Mouse (Mus musculus): Measurements from ENCODE around the gene Rora.
A peak's percentile ranks its signal among the peaks of the same experiment; 100 is the strongest.

Rora gene

GRCm38 (mm10) chr9:69213796-69214195, 560.2 kb downstream of the Rora start:
- no peak for DNase-seq (ENCODE audit: low read depth, low spot score)

GRCm38 (mm10) chr9:69224841-69225240, 571.3 kb downstream of the Rora start:
- peak; percentile 75 for DNase-seq (ENCODE audit: low read depth, low spot score)

- no peak for DNase-seq (ENCODE audit: low read depth, low spot score)
Observed at GRCm38 (mm10) chr9:69226424-69226823, 572.8 kb downstream of the Rora start.

- DNase-seq (ENCODE audit: low read depth, low spot score) = no peak
Observed at GRCm38 (mm10) chr9:69227806-69228205, 574.2 kb downstream of the Rora start.

- DNase-seq (ENCODE audit: low read depth, low spot score) = no peak
Observed at GRCm38 (mm10) chr9:69229935-69230334, 576.3 kb downstream of the Rora start.

- no peak for DNase-seq (ENCODE audit: low read depth, low spot score)
Observed at GRCm38 (mm10) chr9:69234526-69234925, 580.9 kb downstream of the Rora start.

GRCm38 (mm10) chr9:69237316-69237715, 583.7 kb downstream of the Rora start:
- DNase-seq (ENCODE audit: low read depth, low spot score) = no peak

GRCm38 (mm10) chr9:69242538-69242937, 589.0 kb downstream of the Rora start:
- no peak for DNase-seq (ENCODE audit: low read depth, low spot score)

- DNase-seq (ENCODE audit: low read depth, low spot score) = no peak
Observed at GRCm38 (mm10) chr9:69243626-69244025, 590.0 kb downstream of the Rora start.

GRCm38 (mm10) chr9:69246225-69246624, 592.6 kb downstream of the Rora start:
- DNase-seq (ENCODE audit: low read depth, low spot score) = no peak

- DNase-seq (ENCODE audit: low read depth, low spot score) = no peak
Observed at GRCm38 (mm10) chr9:69249586-69249985, 596.0 kb downstream of the Rora start.

GRCm38 (mm10) chr9:69250326-69250725, 596.7 kb downstream of the Rora start:
- DNase-seq (ENCODE audit: low read depth, low spot score) = no peak

GRCm38 (mm10) chr9:69258506-69258905, 604.9 kb downstream of the Rora start:
- DNase-seq (ENCODE audit: low read depth, low spot score) = peak; percentile 28

- DNase-seq (ENCODE audit: low read depth, low spot score) = peak; percentile 39
Observed at GRCm38 (mm10) chr9:69259382-69259781, 605.8 kb downstream of the Rora start.

- no peak for DNase-seq (ENCODE audit: low read depth, low spot score)
Observed at GRCm38 (mm10) chr9:69265151-69265550, 611.6 kb downstream of the Rora start.

- DNase-seq (ENCODE audit: low read depth, low spot score) = no peak
Observed at GRCm38 (mm10) chr9:69270374-69270773, 616.8 kb downstream of the Rora start.

- DNase-seq (ENCODE audit: low read depth, low spot score) = no peak
Observed at GRCm38 (mm10) chr9:69270931-69271330, 617.3 kb downstream of the Rora start.

- no peak for DNase-seq (ENCODE audit: low read depth, low spot score)
Observed at GRCm38 (mm10) chr9:69272884-69273283, 619.3 kb downstream of the Rora start.

- no peak for DNase-seq (ENCODE audit: low read depth, low spot score)
Observed at GRCm38 (mm10) chr9:69274766-69275485, 621.3 kb downstream of the Rora start.

- DNase-seq (ENCODE audit: low read depth, low spot score) = no peak
Observed at GRCm38 (mm10) chr9:69277256-69277655, 623.7 kb downstream of the Rora start.

GRCm38 (mm10) chr9:69285011-69285410, 631.4 kb downstream of the Rora start:
- no peak for DNase-seq (ENCODE audit: low read depth, low spot score)

GRCm38 (mm10) chr9:69288113-69288512, 634.5 kb downstream of the Rora start:
- DNase-seq (ENCODE audit: low read depth, low spot score) = no peak

GRCm38 (mm10) chr9:69288586-69288985, 635.0 kb downstream of the Rora start:
- no peak for DNase-seq (ENCODE audit: low read depth, low spot score)

Measured in forelimb bud, embryonic 11.5 days (tissue).